Mouse (Mus musculus) kidney, postnatal 4 days (tissue): ENCODE results near the gene Dync1h1.
"Not testable (repeated sequence)": the region's sequence is repeated elsewhere in the genome, so short reads cannot be mapped to it uniquely, and the experiment has no call there.

ENCODE experiments used
- DNase-seq, 2 experiments: peaks; one replicate each; pipeline ENCODE4 v3.0.0; 2021; ENCODE audit warnings: mixed read lengths in 2 of 2

Dync1h1 gene

GRCm38 (mm10) chr12:110696173-110696974 is 95.1 kb downstream of the Dync1h1 start:
- peak; percentile 98 for DNase-seq

- peak in 1 of 2 experiments; percentile 14 for DNase-seq
Observed at GRCm38 (mm10) chr12:110696975-110697400, 95.7 kb downstream of the Dync1h1 start.

- DNase-seq, result no peak
Observed at GRCm38 (mm10) chr12:110697457-110697856, 96.2 kb downstream of the Dync1h1 start.

DNA sequence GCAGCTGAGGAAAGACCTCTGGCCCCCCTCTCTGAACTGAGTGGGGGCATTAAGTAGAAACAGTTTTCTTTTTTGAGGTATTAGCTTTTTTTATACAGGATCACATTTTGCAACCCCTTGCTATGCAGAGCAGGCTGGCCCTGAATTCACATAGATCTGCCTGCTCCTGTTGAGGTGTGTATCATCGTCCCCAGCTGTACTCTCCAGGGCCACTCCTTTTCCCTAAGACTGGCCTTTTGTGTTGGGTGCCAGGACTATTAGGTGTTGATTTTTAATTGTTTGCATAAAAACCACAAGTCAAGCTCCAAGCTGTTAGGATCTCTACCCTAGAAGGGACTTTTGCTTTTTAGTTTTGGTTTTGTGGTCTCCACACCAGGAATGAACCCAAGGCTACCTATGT is 96.8 kb downstream of the Dync1h1 start:
- no peak for DNase-seq

DNA sequence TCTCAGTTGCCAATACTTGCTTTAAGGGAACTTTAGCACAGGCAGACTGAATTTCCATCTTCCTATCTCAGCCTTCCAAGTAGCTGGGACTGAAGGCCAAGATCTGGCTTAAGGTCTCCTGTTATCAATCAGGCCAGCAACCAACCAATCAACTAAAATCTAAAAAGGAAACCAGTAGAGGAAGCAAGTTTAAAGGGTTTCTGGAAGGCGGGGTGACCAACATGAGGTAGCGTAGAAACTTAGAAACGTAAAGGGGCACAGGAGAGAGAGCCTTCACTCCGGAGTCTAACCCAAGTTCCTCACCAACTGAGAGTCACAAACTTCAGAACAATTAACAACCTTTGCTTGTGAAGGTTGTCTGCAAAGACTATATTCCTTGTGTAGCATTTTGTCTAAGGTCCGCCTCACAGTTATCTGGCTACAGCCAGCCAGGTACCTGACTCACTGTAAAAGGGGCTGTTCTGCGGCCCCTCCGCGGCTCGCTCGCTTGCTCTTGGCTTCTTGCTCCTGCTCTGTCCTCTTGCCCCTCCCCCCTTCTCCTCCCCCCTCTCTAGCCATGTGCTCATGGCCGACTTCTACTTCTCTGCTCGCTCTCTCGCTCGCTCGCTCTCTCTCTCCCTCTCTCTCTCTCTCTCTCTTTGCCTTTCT is 97.4 kb downstream of the Dync1h1 start:
- DNase-seq, result peak in 1 of 2 experiments; percentile 18

DNA sequence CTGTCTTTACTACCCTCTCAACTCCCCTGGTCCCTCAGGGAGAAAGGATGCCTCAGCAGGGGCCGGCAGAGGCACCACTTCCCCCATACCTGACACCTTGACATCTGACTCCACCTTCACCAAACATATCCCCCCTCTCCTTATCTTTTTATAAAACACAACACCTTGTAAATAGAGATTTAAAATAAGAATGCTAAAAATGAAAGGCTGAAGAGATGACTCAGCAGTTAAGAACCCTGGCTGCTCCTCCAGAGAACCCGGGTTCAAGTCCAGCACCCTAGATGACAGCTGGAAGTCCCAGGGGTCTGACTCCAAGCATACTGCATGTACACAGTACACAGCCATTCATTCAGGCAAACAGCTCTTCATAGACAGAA is 97.9 kb downstream of the Dync1h1 start:
- DNase-seq, result no peak

DNA sequence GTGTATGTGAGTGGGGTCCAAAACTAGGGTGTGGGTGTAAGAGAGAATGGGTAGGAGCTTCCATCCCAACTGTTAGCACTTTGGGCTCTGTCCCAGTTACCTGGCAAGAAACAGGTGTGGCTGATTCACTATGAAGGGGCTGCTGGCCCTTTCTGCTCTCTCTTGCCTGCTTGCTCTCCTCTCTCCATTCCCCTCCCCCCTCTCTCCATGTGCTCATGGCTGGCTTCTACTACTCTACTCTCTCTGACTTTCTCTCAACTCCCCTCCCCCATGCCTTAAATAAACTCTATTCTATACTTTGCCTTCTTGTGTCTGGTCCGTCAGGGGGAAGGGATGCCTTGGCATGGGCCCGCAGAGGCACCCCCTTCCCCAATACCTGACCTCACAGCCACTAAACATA is 99.5 kb downstream of the Dync1h1 start:
- no peak for DNase-seq

GRCm38 (mm10) chr12:110701363-110701762 is 100.1 kb downstream of the Dync1h1 start:
- peak; percentile 38 to 54 for DNase-seq

- DNase-seq, result no peak
Observed at GRCm38 (mm10) chr12:110702556-110702955, 101.3 kb downstream of the Dync1h1 start, which contains the start of gene Hsp90aa1. Hsp90aa1 (minus strand) TSS chr12:110702728.

GRCm38 (mm10) chr12:110703008-110703471 is 101.8 kb downstream of the Dync1h1 start:
- peak; percentile 94 to 95 for DNase-seq

GRCm38 (mm10) chr12:110703682-110704081 is 102.4 kb downstream of the Dync1h1 start:
- no peak for DNase-seq

GRCm38 (mm10) chr12:110705419-110705818 is 104.2 kb downstream of the Dync1h1 start:
- not testable (repeated sequence) for DNase-seq

DNA sequence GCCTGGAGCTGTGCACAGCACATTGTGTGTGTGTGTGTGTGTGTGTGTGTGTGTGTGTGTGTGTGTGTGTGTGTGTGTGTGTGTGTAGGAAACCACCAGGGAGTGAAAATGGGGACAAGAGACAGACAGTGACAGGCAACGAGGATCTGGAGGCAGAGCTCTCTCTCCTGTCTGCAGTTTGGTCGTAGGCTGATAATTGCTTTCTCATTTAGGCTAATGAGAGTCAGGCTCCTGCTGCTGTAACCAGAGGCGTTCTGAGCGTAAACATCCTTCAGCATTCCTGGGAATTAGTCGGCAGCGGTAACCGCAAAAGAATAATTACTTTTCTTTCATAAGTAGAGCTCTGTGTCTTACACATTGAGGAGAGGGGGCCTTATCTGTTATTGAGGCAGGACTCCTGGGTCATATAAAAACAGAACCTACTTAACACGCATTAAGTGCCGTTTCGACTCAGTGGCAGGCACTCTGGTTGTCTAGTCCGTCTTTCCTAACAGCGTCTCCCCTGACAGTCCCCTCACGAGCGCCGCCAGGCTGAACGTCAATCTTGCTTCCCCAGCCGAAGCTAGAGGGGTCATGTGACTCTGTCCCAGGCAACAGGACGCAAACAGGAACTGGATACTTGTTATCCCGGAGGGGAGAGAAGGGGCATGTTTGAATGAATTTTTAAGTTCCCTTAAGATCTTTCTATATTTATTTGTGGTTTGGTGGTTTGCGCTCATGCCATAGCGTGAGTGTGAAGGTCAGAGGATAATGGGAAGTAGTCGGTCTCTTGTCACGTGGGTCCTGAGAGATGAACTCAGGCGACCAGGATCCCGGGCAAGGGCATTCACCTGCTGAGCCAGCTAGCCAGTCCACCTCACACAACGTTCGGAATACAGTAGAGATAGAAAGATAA is 105.3 kb downstream of the Dync1h1 start:
- peak; percentile 68 to 75 for DNase-seq

GRCm38 (mm10) chr12:110707451-110707850 is 106.2 kb downstream of the Dync1h1 start:
- DNase-seq, result no peak

DNA sequence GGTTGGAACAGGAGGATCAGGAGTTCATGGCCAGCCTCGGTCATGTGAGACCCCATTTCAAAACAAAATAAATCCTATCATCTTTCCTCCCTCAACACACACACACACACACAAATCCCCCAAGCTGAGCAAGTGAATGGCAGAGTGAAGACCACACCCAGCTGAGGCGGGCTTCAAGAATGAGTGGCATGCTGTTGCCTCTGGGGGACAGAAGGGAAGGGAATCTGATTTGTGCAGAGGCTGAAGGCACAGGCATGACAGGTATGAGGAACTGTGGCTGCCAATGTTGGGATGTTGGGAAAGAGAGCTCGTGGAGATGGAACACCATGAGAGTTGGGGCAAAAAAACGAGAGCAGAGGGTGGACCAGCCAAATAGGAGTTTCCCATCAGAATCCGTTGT is 110.0 kb downstream of the Dync1h1 start:
- no peak for DNase-seq

DNA sequence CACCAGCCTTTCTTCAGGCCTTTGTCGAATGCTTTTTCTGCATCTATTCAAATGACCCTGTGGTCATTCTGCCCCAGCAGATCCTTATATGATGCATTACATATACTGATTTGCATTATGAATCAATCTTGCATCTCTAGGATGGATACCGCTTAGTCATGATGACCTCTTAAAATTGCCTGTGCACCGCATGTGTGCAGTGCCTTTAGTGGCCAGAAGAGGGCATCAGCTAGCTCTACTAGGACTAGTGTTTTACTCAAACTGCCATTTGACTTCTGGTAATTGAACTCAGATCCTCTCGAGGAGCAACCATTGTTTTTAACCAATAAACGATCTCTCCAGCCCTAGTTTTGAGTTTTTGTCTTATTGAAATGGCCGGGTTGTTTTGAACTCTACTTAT is 112.5 kb downstream of the Dync1h1 start:
- DNase-seq, result peak; percentile 33

- no peak for DNase-seq
Observed at GRCm38 (mm10) chr12:110714215-110714614, 113.0 kb downstream of the Dync1h1 start.

DNA sequence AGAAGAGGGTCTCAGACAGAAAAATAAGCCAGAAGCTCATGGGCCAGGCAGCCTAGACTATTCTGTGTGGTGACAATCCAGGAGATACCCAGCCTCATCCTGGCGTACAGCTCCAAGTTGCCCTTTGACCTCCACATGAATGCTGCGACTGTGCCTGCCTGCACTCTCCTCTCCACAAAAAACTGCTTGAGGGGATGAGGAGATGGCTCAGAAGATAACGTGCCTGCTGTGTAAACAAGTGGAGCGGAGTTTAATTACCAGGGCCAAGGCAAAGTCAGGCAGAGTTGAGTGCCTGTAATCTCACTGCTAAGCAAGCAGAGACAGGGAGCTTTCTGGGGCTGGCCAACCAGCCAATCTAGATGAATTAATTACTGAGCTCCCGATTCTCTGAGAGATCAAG is 114.8 kb downstream of the Dync1h1 start:
- no peak for DNase-seq
